Mouse (Mus musculus): Measurements from ENCODE around the gene Yif1b.

- no peak for TF ChIP-seq POLR2A (IDR thresholded peaks at IDR 0.05; ENCODE audit: borderline replicate concordance, insufficient read depth, low read length)
- TF ChIP-seq CTCF (IDR thresholded peaks at IDR 0.05; ENCODE audit: borderline replicate concordance, insufficient read depth, low read depth, low read length) = no peak
Measured at GRCm38 (mm10) chr7:29271687-29272465, 33.7 kb downstream of the Yif1b start.

All from cerebellum, adult 2 months (tissue).